Mouse (Mus musculus): ENCODE results near the gene Cdc5l.

DNA sequence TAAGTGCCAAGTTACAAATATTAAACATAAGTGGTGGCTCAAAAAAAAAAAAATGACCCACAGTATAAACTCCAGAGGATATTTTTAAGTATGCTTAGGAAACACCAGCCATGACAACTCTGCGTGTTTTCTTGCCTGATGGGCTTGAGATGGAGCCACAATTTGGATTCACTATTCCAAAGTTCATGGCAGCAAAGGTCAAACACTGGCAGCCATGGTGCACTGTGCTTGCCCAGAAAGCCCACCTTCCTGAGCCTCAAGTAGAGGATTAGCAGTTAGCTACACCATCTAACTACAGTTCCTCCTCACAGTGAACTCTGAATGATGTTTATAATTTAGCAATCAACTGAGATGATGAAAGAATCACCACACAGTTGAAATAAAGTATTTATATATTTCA is 31.4 kb downstream of the Cdc5l start:
- no peak for TF ChIP-seq CTCF (conservative IDR thresholded peaks at IDR 0.05; ENCODE audit: low read length)
- TF ChIP-seq NANOG (IDR thresholded peaks at IDR 0.05; ENCODE audit: borderline replicate concordance, low read length) = no peak

Data from E14TG2a.4 (cell line).